Mouse (Mus musculus) CH12.LX (cell line): ENCODE data around the gene Tbc1d14. TPM values are rescaled to one million over a fixed set of nuclear protein-coding genes. Genes with fewer than 3 reads are reported as not detected.
A peak's percentile ranks its signal among the peaks of the same experiment; 100 is the strongest.

Experiments
- DNase-seq: peaks from one replicate; pipeline ENCODE4 v3.0.0-alpha.2; 2013; ENCODE audit errors: extremely low read depth
- H3K27ac ChIP-seq: 2 replicates; pipeline ENCODE4 v1.5.1; 2012; ENCODE audit warnings: low read depth, mild to moderate bottlenecking, control low read depth, moderate library complexity; ENCODE audit not compliant: insufficient read depth
- H3K27me3 ChIP-seq: replicated peaks from 2 replicates; pipeline ENCODE3; 2012; ENCODE audit warnings: inconsistent platforms
- H3K36me3 ChIP-seq, 2 experiments: replicated peaks in 1 of 2; 2 replicates each; pipeline versions ENCODE3 to v1.6.1; 2012; ENCODE audit warnings: inconsistent platforms in 1 of 2, low read length in 1 of 2, mild to moderate bottlenecking in 1 of 2, mixed read lengths in 1 of 2, moderate library complexity in 1 of 2; ENCODE audit not compliant: control insufficient read depth in 1 of 2, insufficient read depth in 1 of 2
- H3K4me1 ChIP-seq, 2 experiments: 2 replicates each; pipeline ENCODE4 v1.6.1; 2012; ENCODE audit warnings: inconsistent platforms in 1 of 2, moderate library complexity in 1 of 2; ENCODE audit not compliant: insufficient read depth in 2 of 2, control insufficient read depth in 1 of 2
- H3K4me2 ChIP-seq: 2 replicates; pipeline ENCODE4 v1.6.1; 2012; ENCODE audit warnings: low read depth, mild to moderate bottlenecking, control low read depth; ENCODE audit not compliant: poor library complexity, insufficient read depth, severe bottlenecking
- H3K4me3 ChIP-seq, 3 experiments: fragments of 150-350 bp in 1 of 3; sonication (generic) in 1 of 3; replicated peaks in 1 of 3; 2 replicates each; pipeline versions ENCODE3 to v1.5.1; 2011 to 2012; ENCODE audit warnings: low read depth in 2 of 3, low read length in 2 of 3, mild to moderate bottlenecking in 2 of 3, moderate library complexity in 2 of 3, control low read depth in 1 of 3, improper control_type of control experiment in 1 of 3, inconsistent platforms in 1 of 3, mixed read lengths in 1 of 3; ENCODE audit not compliant: poor library complexity in 1 of 3
- H3K79me2 ChIP-seq: replicated peaks from 2 replicates; pipeline ENCODE4 v1.6.1; 2012; ENCODE audit warnings: mild to moderate bottlenecking, moderate library complexity; ENCODE audit not compliant: control insufficient read depth, poor library complexity, insufficient read depth, severe bottlenecking; ENCODE audit errors: extremely low read depth
- H3K9ac ChIP-seq: 2 replicates; pipeline ENCODE4 v1.6.1; 2012; ENCODE audit warnings: low read depth, mild to moderate bottlenecking, control low read depth, moderate library complexity; ENCODE audit not compliant: insufficient read depth
- H3K9me3 ChIP-seq: replicated peaks from 2 replicates; pipeline ENCODE3; 2012; ENCODE audit warnings: low read length, inconsistent platforms, mixed read lengths
- BHLHE40 ChIP-seq: IDR thresholded peaks from 2 replicates; pipeline ENCODE4 v1.6.1; 2011; ENCODE audit warnings: mild to moderate bottlenecking, low read depth, low read length, improper control_type of control experiment
- CHD1 ChIP-seq: IDR thresholded peaks from 2 replicates; pipeline ENCODE4 v1.6.1; 2012; ENCODE audit warnings: low read depth, low read length, improper control_type of control experiment, inconsistent platforms
- CHD2 ChIP-seq: IDR thresholded peaks from 2 replicates; pipeline ENCODE4 v1.6.1; 2011; ENCODE audit warnings: low read length, improper control_type of control experiment
- CTCF ChIP-seq, 2 experiments: IDR thresholded peaks in 1 of 2; conservative IDR thresholded peaks in 1 of 2; 2 replicates each; pipeline ENCODE4 v1.5.1; 2011 to 2012; ENCODE audit warnings: low read depth in 2 of 2, low read length in 2 of 2, improper control_type of control experiment in 1 of 2, inconsistent platforms in 1 of 2, mild to moderate bottlenecking in 1 of 2, moderate library complexity in 1 of 2
- E2F4 ChIP-seq: IDR thresholded peaks from 2 replicates; pipeline ENCODE4 v1.6.1; 2011; ENCODE audit warnings: low read depth, low read length, improper control_type of control experiment; ENCODE audit not compliant: insufficient replicate concordance
- EP300 ChIP-seq: IDR thresholded peaks from 2 replicates; pipeline ENCODE4 v1.6.1; 2011; ENCODE audit warnings: low read length, improper control_type of control experiment
- ETS1 ChIP-seq: conservative IDR thresholded peaks from 2 replicates; pipeline ENCODE4 v1.6.1; 2012; ENCODE audit warnings: low read depth, mild to moderate bottlenecking, inconsistent platforms, low read length, improper control_type of control experiment, moderate library complexity
- GABPA ChIP-seq: IDR thresholded peaks from 2 replicates; pipeline ENCODE4 v1.6.1; 2012; ENCODE audit warnings: low read depth, low read length, improper control_type of control experiment, inconsistent platforms; ENCODE audit not compliant: insufficient replicate concordance
- HCFC1 ChIP-seq: IDR thresholded peaks from 2 replicates; pipeline ENCODE4 v1.6.1; 2012; ENCODE audit warnings: low read depth, mild to moderate bottlenecking, inconsistent platforms, low read length, improper control_type of control experiment
- JUN ChIP-seq: IDR thresholded peaks from 2 replicates; pipeline ENCODE4 v1.6.1; 2011; ENCODE audit warnings: low read depth, mild to moderate bottlenecking, low read length, improper control_type of control experiment, moderate library complexity; ENCODE audit not compliant: insufficient read depth
- JUND ChIP-seq: conservative IDR thresholded peaks from 2 replicates; pipeline ENCODE4 v1.6.1; 2011; ENCODE audit warnings: low read depth, low read length, improper control_type of control experiment
- KAT2A ChIP-seq: IDR thresholded peaks from 2 replicates; pipeline ENCODE4 v1.6.1; 2012; ENCODE audit warnings: low read length, improper control_type of control experiment, inconsistent platforms; ENCODE audit not compliant: insufficient replicate concordance
- MAFK ChIP-seq: IDR thresholded peaks from 2 replicates; pipeline ENCODE4 v1.6.1; 2011; ENCODE audit warnings: low read length, improper control_type of control experiment; ENCODE audit not compliant: insufficient replicate concordance
- MAZ ChIP-seq: IDR thresholded peaks from 2 replicates; pipeline ENCODE4 v1.6.1; 2012; ENCODE audit warnings: low read depth, mild to moderate bottlenecking, inconsistent platforms, low read length, improper control_type of control experiment, moderate library complexity
- MEF2A ChIP-seq: IDR thresholded peaks from 2 replicates; pipeline ENCODE4 v1.6.1; 2014; ENCODE audit warnings: low read depth, mild to moderate bottlenecking, inconsistent platforms, low read length, improper control_type of control experiment, borderline replicate concordance
- MXI1 ChIP-seq: IDR thresholded peaks from 2 replicates; pipeline ENCODE4 v1.6.1; 2011; ENCODE audit warnings: mild to moderate bottlenecking, low read depth, low read length, improper control_type of control experiment
- MYC ChIP-seq: IDR thresholded peaks from 2 replicates; pipeline ENCODE4 v1.6.1; 2011; ENCODE audit warnings: low read depth, mild to moderate bottlenecking, improper control_type of control experiment, low read length
- NELFE ChIP-seq: IDR thresholded peaks from 2 replicates; pipeline ENCODE4 v1.6.1; 2011; ENCODE audit warnings: low read depth, low read length, improper control_type of control experiment
- NRF1 ChIP-seq: IDR thresholded peaks from 2 replicates; pipeline ENCODE4 v1.6.1; 2014; ENCODE audit warnings: low read depth, mild to moderate bottlenecking, inconsistent platforms, low read length, improper control_type of control experiment, moderate library complexity
- PAX5 ChIP-seq: IDR thresholded peaks from 2 replicates; pipeline ENCODE4 v1.6.1; 2012; ENCODE audit warnings: low read length, inconsistent platforms, mixed read lengths
- POLR2A ChIP-seq: IDR thresholded peaks from 2 replicates; pipeline ENCODE4 v1.6.1; 2011; ENCODE audit warnings: low read depth, mild to moderate bottlenecking, improper control_type of control experiment, low read length
- RCOR1 ChIP-seq: conservative IDR thresholded peaks from 2 replicates; pipeline ENCODE4 v1.6.1; 2012; ENCODE audit warnings: low read depth, mild to moderate bottlenecking, inconsistent platforms, low read length, improper control_type of control experiment
- SIN3A ChIP-seq: IDR thresholded peaks from 2 replicates; pipeline ENCODE4 v1.6.1; 2012; ENCODE audit warnings: low read length, improper control_type of control experiment, inconsistent platforms
- TCF12 ChIP-seq: IDR thresholded peaks from 2 replicates; pipeline ENCODE4 v1.6.1; 2014; ENCODE audit warnings: low read depth, mild to moderate bottlenecking, inconsistent platforms, low read length, improper control_type of control experiment
- UBTF ChIP-seq: IDR thresholded peaks from 2 replicates; pipeline ENCODE4 v1.6.1; 2012; ENCODE audit warnings: low read depth, mild to moderate bottlenecking, inconsistent platforms, low read length, improper control_type of control experiment, moderate library complexity
- USF1 ChIP-seq: IDR thresholded peaks from 2 replicates; pipeline ENCODE4 v1.6.1; 2014; ENCODE audit warnings: low read depth, mild to moderate bottlenecking, inconsistent platforms, low read length, improper control_type of control experiment
- USF2 ChIP-seq: conservative IDR thresholded peaks from 2 replicates; pipeline ENCODE4 v1.6.1; 2011; ENCODE audit warnings: low read depth, low read length, improper control_type of control experiment
- ZC3H11A ChIP-seq: IDR thresholded peaks from 2 replicates; pipeline ENCODE4 v1.6.1; 2012; ENCODE audit warnings: low read depth, mild to moderate bottlenecking, inconsistent platforms, low read length, improper control_type of control experiment
- ZKSCAN1 ChIP-seq: IDR thresholded peaks from 2 replicates; pipeline ENCODE4 v1.6.1; 2012; ENCODE audit warnings: low read depth, inconsistent platforms, low read length, improper control_type of control experiment, borderline replicate concordance
- ZMIZ1 ChIP-seq: IDR thresholded peaks from 2 replicates; pipeline ENCODE4 v1.6.1; 2012; ENCODE audit warnings: low read depth, mild to moderate bottlenecking, inconsistent platforms, low read length, improper control_type of control experiment
- ZNF384 ChIP-seq: IDR thresholded peaks from 2 replicates; pipeline ENCODE4 v1.6.1; 2012; ENCODE audit warnings: low read depth, low read length, improper control_type of control experiment, inconsistent platforms
- dilution Hi-C: fragments of 300-500 bp; cut with MboI; formaldehyde crosslinking; loops from 2 replicates; pipeline ENCODE4 v1.14.3; 2020; ENCODE audit warnings: low sequenced_read_pairs; ENCODE audit not compliant: extremely low pct_unique_long_range_greater_than_20kb, extremely low pct_ligation_motif_present
- in situ Hi-C: fragments of 300-500 bp; cut with MboI; formaldehyde crosslinking; loops from 3 replicates; pipeline ENCODE4 v1.14.3; 2019; ENCODE audit warnings: low sequenced_read_pairs, low pct_ligation_motif_present, low pct_unique_long_range_greater_than_20kb, mixed read lengths
- polyA plus RNA-seq: library from polyadenylated mRNA; unstranded; fragments of >175 nt; gene quantifications from 2 replicates; pipeline ENCODE4 v1.2.1, GENCODE M21; 2012; ENCODE audit warnings: low read depth; ENCODE audit not compliant: insufficient read length
- total RNA-seq, 2 experiments: library from RNA; depleted of rRNA; stranded (reverse); fragments of 300-350 nt in 1 of 2; fragments of >200 nt in 1 of 2; gene quantifications; 2 replicates each; pipeline ENCODE4 v1.2.3; 2012 to 2014

Gene Tbc1d14
- total and polyA plus RNA-seq, 3 experiments = 5.7 to 29.1 (median 10.1) TPM

DNA sequence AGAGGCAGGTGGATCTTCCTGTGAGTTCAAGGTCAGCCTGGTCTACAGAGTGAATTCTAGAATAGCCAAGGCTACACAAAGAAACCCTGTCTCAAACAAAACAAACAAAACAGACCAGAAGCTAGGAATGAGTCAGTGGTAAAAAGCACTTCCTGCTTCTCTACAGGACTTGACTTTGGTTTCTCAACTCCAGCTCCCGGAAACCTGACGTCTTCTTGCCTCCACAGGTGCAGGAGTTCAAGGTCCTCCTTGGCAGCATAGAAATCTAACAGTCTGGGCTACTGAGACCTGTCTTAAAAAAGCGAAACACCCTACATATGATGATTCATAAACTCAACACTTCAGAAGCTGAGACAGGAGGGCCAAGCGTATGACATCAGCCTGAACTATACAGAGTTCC is 39.2 kb downstream of the Tbc1d14 start (continued):
- TF ChIP-seq TCF12 (no peak), KAT2A (no peak), MEF2A (peak; percentile 53; the same call in 1 of the 2 replicates), NELFE (no peak), SIN3A (no peak), GABPA (no peak)

DNA sequence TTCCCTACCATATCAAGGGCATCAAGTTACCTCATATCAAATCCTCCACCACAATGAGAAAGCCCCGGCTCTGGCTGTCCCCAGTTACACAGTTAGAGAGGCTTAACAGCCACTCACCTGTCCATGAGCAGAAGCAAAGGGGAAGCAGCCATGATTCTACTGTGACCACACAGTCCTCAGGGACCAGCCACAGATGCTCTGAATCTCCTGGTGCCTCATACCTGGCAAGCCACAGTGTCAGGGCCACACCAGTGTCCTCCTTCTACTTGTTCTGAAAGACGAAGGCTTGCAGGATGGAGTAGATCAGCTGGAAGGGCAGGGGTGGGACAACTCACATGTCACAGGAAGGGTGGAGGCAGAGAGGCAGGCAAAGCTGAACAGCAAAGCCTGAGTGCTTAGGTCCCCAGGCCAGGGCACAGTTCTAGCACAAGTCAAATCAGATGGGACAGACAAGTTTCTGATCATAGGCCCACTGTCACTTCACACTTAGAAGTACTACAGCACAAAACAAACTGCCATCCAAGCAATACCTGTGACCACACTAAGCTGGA is 39.9 kb downstream of the Tbc1d14 start:
- Histone ChIP-seq H3K9me3 (no peaks in the 10 kb centered on the region), H3K27ac (peak overlapping the region; percentile 75), H3K4me1 (peaks cover 30 to 84% of the 10 kb centered on the region in 2 experiments), H3K4me2 (no peak overlapping the region), H3K4me3 (peak overlapping the region in 2 of 3 experiments; percentile 7 to 42), H3K79me2 (peaks cover 5% of the 10 kb centered on the region; the same call in 1 of the 2 replicates), H3K36me3 (peaks cover 0 to 14% of the 10 kb centered on the region in 2 experiments), H3K27me3 (no peaks in the 10 kb centered on the region), H3K9ac (no peak overlapping the region)
- in situ Hi-C loops (no loop called here), dilution Hi-C loops (no loop called here)
- no peak; the same call in 1 of the 2 replicates for TF ChIP-seq ETS1
- TF ChIP-seq NRF1 = no peak
- peak; percentile 41 for TF ChIP-seq BHLHE40
- no peak for TF ChIP-seq JUND
- no peak for TF ChIP-seq ZKSCAN1
- peak; percentile 54; the same call in 1 of the 2 replicates for TF ChIP-seq TCF12
- TF ChIP-seq ZNF384 = no peak
- TF ChIP-seq EP300 = peak; percentile 45
- TF ChIP-seq ZMIZ1 = no peak
- TF ChIP-seq MYC = no peak
- TF ChIP-seq CHD2 = no peak
- TF ChIP-seq POLR2A = no peak
- TF ChIP-seq RCOR1 = 0 out of 2 replicates have a peak, but pooled peaks have one; percentile 45
- no peak for TF ChIP-seq HCFC1
- no peak for TF ChIP-seq KAT2A
- TF ChIP-seq MAFK = 0 out of 2 replicates have a peak, but pooled peaks have one; percentile 7
- TF ChIP-seq MAZ = no peak
- no peak for TF ChIP-seq E2F4
- TF ChIP-seq GABPA = no peak
- no peak for TF ChIP-seq NELFE
- no peak for TF ChIP-seq USF1
- TF ChIP-seq CTCF (conservative IDR thresholded peaks at IDR 0.05 in 1 of 2, IDR thresholded peaks at IDR 0.05 in 1 of 2; ENCODE audit: low read depth in 2 of 2, low read length in 2 of 2) = no peak
- TF ChIP-seq SIN3A = no peak
- no peak for TF ChIP-seq JUN
- no peak for TF ChIP-seq MXI1
- TF ChIP-seq USF2 = no peak
- TF ChIP-seq PAX5 = no peak
- TF ChIP-seq CHD1 = no peak
- TF ChIP-seq UBTF = no peak
- TF ChIP-seq MEF2A = no peak
- TF ChIP-seq ZC3H11A = no peak
- no peak for DNase-seq
